Mouse (Mus musculus): ENCODE measurements around the gene Elk3.

DNA sequence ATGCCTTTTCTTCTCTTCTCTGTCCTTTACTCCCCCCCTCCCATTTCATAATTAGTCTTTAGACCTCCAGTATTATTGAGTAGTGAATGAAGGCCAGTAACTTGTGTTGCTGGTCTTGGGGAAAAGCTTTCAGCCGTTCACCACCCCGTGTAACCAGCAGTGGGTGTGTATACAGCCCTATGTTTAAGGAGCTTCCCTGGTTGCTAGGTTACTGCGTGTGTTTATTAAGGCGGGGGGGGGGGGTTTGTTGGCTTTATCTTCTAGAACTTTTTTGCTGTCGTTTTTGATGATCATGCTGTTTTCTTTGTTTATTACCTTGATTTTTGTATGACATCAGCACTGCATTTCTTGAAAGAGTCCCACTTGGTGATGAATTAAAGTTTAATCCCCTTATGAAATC lies 68.1 kb downstream of the Elk3 start:
- no peak for TF ChIP-seq GATA1 (IDR thresholded peaks at IDR 0.05; ENCODE audit: low read length)
- no peak for TF ChIP-seq TAL1 (IDR thresholded peaks at IDR 0.05; ENCODE audit: low read length)

Data from erythroblast, embryonic 14.5 days (primary cell).